Mouse (Mus musculus) myocyte (in vitro differentiated cells): Measurements from ENCODE around the gene Hc. TPM values are rescaled to one million over a fixed set of nuclear protein-coding genes. Genes with fewer than 3 reads are reported as not detected.

Source experiments
- H3K27me3 ChIP-seq: one replicate; pipeline ENCODE4 v1.6.1; 2011; ENCODE audit not compliant: control insufficient read depth, insufficient read depth, insufficient read length
- H3K36me3 ChIP-seq: one replicate; pipeline ENCODE4 v1.6.1; 2011; ENCODE audit not compliant: control insufficient read depth, insufficient read depth
- H3K4me2 ChIP-seq: one replicate; pipeline ENCODE4 v1.6.1; 2011; ENCODE audit warnings: low read depth, control low read depth
- H3K4me3 ChIP-seq: one replicate; pipeline ENCODE4 v1.5.1; 2011; ENCODE audit warnings: mild to moderate bottlenecking, control low read depth, moderate library complexity
- H3K79me2 ChIP-seq: one replicate; pipeline ENCODE4 v1.6.1; 2011; ENCODE audit not compliant: control insufficient read depth, insufficient read depth
- H3ac ChIP-seq: one replicate; pipeline ENCODE4 v1.6.1; 2011; ENCODE audit not compliant: control insufficient read depth, insufficient read length
- CEBPB ChIP-seq: IDR thresholded peaks from 2 replicates; pipeline ENCODE4 v1.6.1; 2011; ENCODE audit warnings: mild to moderate bottlenecking, moderate library complexity; ENCODE audit not compliant: poor library complexity, insufficient read depth, severe bottlenecking
- E2F4 ChIP-seq: IDR thresholded peaks from one replicate; pipeline ENCODE4 v1.6.1; 2011; ENCODE audit warnings: mild to moderate bottlenecking, control low read depth, moderate library complexity; ENCODE audit not compliant: insufficient read depth
- MAX ChIP-seq: IDR thresholded peaks from one replicate; pipeline ENCODE4 v1.6.1; 2011; ENCODE audit warnings: low read depth, mild to moderate bottlenecking, control low read depth
- MYOD1 ChIP-seq, 3 experiments: IDR thresholded peaks; one replicate each; pipeline ENCODE4 v1.6.1; 2011; ENCODE audit warnings: control low read depth in 2 of 3, low read depth in 2 of 3, mild to moderate bottlenecking in 2 of 3, moderate library complexity in 1 of 3; ENCODE audit not compliant: insufficient read length in 2 of 3, control insufficient read depth in 1 of 3
- MYOG ChIP-seq, 3 experiments: IDR thresholded peaks; one replicate each; pipeline ENCODE4 v1.6.1; 2011; ENCODE audit warnings: control low read depth in 2 of 3, low read depth in 2 of 3, mild to moderate bottlenecking in 2 of 3; ENCODE audit not compliant: insufficient read length in 2 of 3, control insufficient read depth in 1 of 3, insufficient read depth in 1 of 3
- POLR2A ChIP-seq: IDR thresholded peaks from one replicate; pipeline ENCODE4 v1.6.1; 2011; ENCODE audit warnings: low read depth, mild to moderate bottlenecking, control low read depth, moderate library complexity; ENCODE audit not compliant: insufficient read length
- POLR2AphosphoS2 ChIP-seq: IDR thresholded peaks from one replicate; pipeline ENCODE4 v1.6.1; 2011; ENCODE audit warnings: low read depth, control low read depth; ENCODE audit not compliant: insufficient read length
- REST ChIP-seq: IDR thresholded peaks from one replicate; pipeline ENCODE4 v1.6.1; 2011; ENCODE audit warnings: mild to moderate bottlenecking, control low read depth, moderate library complexity; ENCODE audit not compliant: insufficient read depth, insufficient read length
- SRF ChIP-seq: IDR thresholded peaks from one replicate; pipeline ENCODE4 v1.6.1; 2011; ENCODE audit warnings: low read depth; ENCODE audit not compliant: control insufficient read depth, insufficient read length
- TCF12 ChIP-seq: IDR thresholded peaks from one replicate; pipeline ENCODE4 v1.6.1; 2011; ENCODE audit warnings: mild to moderate bottlenecking, control low read depth; ENCODE audit not compliant: poor library complexity, insufficient read depth, severe bottlenecking
- TCF3 ChIP-seq: IDR thresholded peaks from one replicate; pipeline ENCODE4 v1.6.1; 2011; ENCODE audit warnings: low read depth, control low read depth; ENCODE audit not compliant: insufficient read length
- USF1 ChIP-seq: IDR thresholded peaks from one replicate; pipeline ENCODE4 v1.6.1; 2011; ENCODE audit warnings: low read depth, mild to moderate bottlenecking, control low read depth, moderate library complexity
- polyA plus RNA-seq: library from polyadenylated mRNA; unstranded; fragments of >200 nt; fragmentation: generic; extraction: Trizol; gene quantifications from one replicate; pipeline ENCODE4 v1.2.1, GENCODE M21; 2012; ENCODE audit warnings: missing spikeins

The Hc gene
- polyA plus RNA-seq, 1 experiment, result not detected

GRCm38 (mm10) chr2:34956941-34957340 lies 104.3 kb downstream of the Hc start:
- Histone ChIP-seq H3K79me2 (no peaks in the 10 kb centered on the region), H3K4me2 (no peak overlapping the region), H3K4me3 (no peak overlapping the region), H3K27me3 (no peaks in the 10 kb centered on the region), H3ac (no peak overlapping the region), H3K36me3 (no peaks in the 10 kb centered on the region)
- no peak for TF ChIP-seq E2F4
- TF ChIP-seq MYOG (IDR thresholded peaks at IDR 0.05; ENCODE audit: control insufficient read depth in 1 of 3, insufficient read depth in 1 of 3, insufficient read length in 2 of 3, low read depth in 2 of 3), result no peak
- no peak for TF ChIP-seq SRF
- no peak for TF ChIP-seq TCF12
- no peak for TF ChIP-seq MYOD1 (IDR thresholded peaks at IDR 0.05; ENCODE audit: control insufficient read depth in 1 of 3, insufficient read length in 2 of 3, low read depth in 2 of 3)
- TF ChIP-seq CEBPB, result no peak
- TF ChIP-seq USF1, result no peak
- TF ChIP-seq MAX, result no peak
- no peak for TF ChIP-seq TCF3
- TF ChIP-seq REST, result no peak
- TF ChIP-seq POLR2AphosphoS2, result no peak
- no peak for TF ChIP-seq POLR2A

GRCm38 (mm10) chr2:34954344-34954743 lies 106.9 kb downstream of the Hc start:
- Histone ChIP-seq H3K36me3 (no peaks in the 10 kb centered on the region), H3ac (no peak overlapping the region), H3K4me3 (no peak overlapping the region), H3K4me2 (no peak overlapping the region), H3K79me2 (no peaks in the 10 kb centered on the region), H3K27me3 (no peaks in the 10 kb centered on the region)
- TF ChIP-seq MYOD1 (IDR thresholded peaks at IDR 0.05; ENCODE audit: control insufficient read depth in 1 of 3, insufficient read length in 2 of 3, low read depth in 2 of 3) (no peak), CEBPB (no peak), E2F4 (no peak), MYOG (IDR thresholded peaks at IDR 0.05; ENCODE audit: control insufficient read depth in 1 of 3, insufficient read depth in 1 of 3, insufficient read length in 2 of 3, low read depth in 2 of 3) (no peak), MAX (no peak), POLR2A (no peak), REST (no peak), POLR2AphosphoS2 (no peak), TCF3 (no peak), TCF12 (no peak), SRF (no peak), USF1 (no peak)

GRCm38 (mm10) chr2:34953547-34954116 lies 107.6 kb downstream of the Hc start:
- TF ChIP-seq CEBPB (no peak), TCF3 (no peak), E2F4 (no peak), MYOG (IDR thresholded peaks at IDR 0.05; ENCODE audit: control insufficient read depth in 1 of 3, insufficient read depth in 1 of 3, insufficient read length in 2 of 3, low read depth in 2 of 3) (no peak), MAX (no peak), REST (no peak), MYOD1 (IDR thresholded peaks at IDR 0.05; ENCODE audit: control insufficient read depth in 1 of 3, insufficient read length in 2 of 3, low read depth in 2 of 3) (no peak), POLR2A (no peak), POLR2AphosphoS2 (no peak), SRF (no peak), TCF12 (no peak), USF1 (no peak)
- Histone ChIP-seq H3K27me3 (no peaks in the 10 kb centered on the region), H3K4me2 (no peak overlapping the region), H3K79me2 (no peaks in the 10 kb centered on the region), H3ac (no peak overlapping the region), H3K4me3 (no peak overlapping the region), H3K36me3 (no peaks in the 10 kb centered on the region)

- no peaks in the 10 kb centered on the region for H3K79me2 ChIP-seq
- no peak overlapping the region for H3ac ChIP-seq
- no peak overlapping the region for H3K4me2 ChIP-seq
- H3K4me3 ChIP-seq, result no peak overlapping the region
- H3K36me3 ChIP-seq, result no peaks in the 10 kb centered on the region
- no peaks in the 10 kb centered on the region for H3K27me3 ChIP-seq
- TF ChIP-seq POLR2AphosphoS2 (no peak), MAX (no peak), E2F4 (no peak), USF1 (no peak)
Observed at GRCm38 (mm10) chr2:34953018-34953417, 108.2 kb downstream of the Hc start.

- Histone ChIP-seq H3K27me3 (no peaks in the 10 kb centered on the region), H3K79me2 (no peaks in the 10 kb centered on the region), H3ac (no peak overlapping the region), H3K36me3 (no peaks in the 10 kb centered on the region), H3K4me2 (no peak overlapping the region), H3K4me3 (no peak overlapping the region)
- TF ChIP-seq CEBPB (no peak), MYOG (IDR thresholded peaks at IDR 0.05; ENCODE audit: control insufficient read depth in 1 of 3, insufficient read depth in 1 of 3, insufficient read length in 2 of 3, low read depth in 2 of 3) (no peak), MYOD1 (IDR thresholded peaks at IDR 0.05; ENCODE audit: control insufficient read depth in 1 of 3, insufficient read length in 2 of 3, low read depth in 2 of 3) (no peak), MAX (no peak), SRF (no peak), TCF3 (no peak)
Observed at GRCm38 (mm10) chr2:34951469-34951868, 109.8 kb downstream of the Hc start.
